Mouse (Mus musculus) limb, embryonic 15.5 days (tissue): ENCODE results near the gene Edn1. TPM values are rescaled to one million over a fixed set of nuclear protein-coding genes. Genes with fewer than 3 reads are reported as not detected.

Experiments used
- ATAC-seq: fragments of 200-750 bp; cut with Nextera tagmentation; 2 replicates; pipeline ENCODE4 v1.8.0; 2017; ENCODE audit warnings: low read depth, moderate TSS enrichment; ENCODE audit not compliant: insufficient number of reproducible peaks, low FRiP score, low TSS enrichment
- H3K27ac ChIP-seq: fragments of 300-500 bp; sonication (generic); 2 replicates; pipeline ENCODE4 v1.5.1; 2015; ENCODE audit warnings: moderate library complexity, mild to moderate bottlenecking, inconsistent platforms
- H3K27me3 ChIP-seq: fragments of 300-500 bp; sonication (generic); 2 replicates; pipeline ENCODE4 v1.6.1; 2015; ENCODE audit warnings: inconsistent platforms
- H3K36me3 ChIP-seq: fragments of 300-500 bp; sonication (generic); 2 replicates; pipeline ENCODE4 v1.6.1; 2015; ENCODE audit warnings: inconsistent platforms
- H3K4me1 ChIP-seq: fragments of 300-500 bp; sonication (generic); 2 replicates; pipeline ENCODE4 v1.6.1; 2015; ENCODE audit warnings: inconsistent platforms
- H3K4me2 ChIP-seq: fragments of 300-500 bp; sonication (generic); 2 replicates; pipeline ENCODE4 v1.6.1; 2015; ENCODE audit warnings: mild to moderate bottlenecking, inconsistent platforms
- H3K4me3 ChIP-seq: fragments of 300-500 bp; sonication (generic); 2 replicates; pipeline ENCODE4 v1.5.1; 2015; ENCODE audit warnings: mild to moderate bottlenecking, inconsistent platforms
- H3K9ac ChIP-seq: fragments of 300-500 bp; sonication (generic); 2 replicates; pipeline ENCODE4 v1.6.1; 2015; ENCODE audit warnings: inconsistent platforms
- H3K9me3 ChIP-seq: fragments of 300-500 bp; sonication (generic); 2 replicates; pipeline ENCODE4 v1.6.1; 2016; ENCODE audit warnings: inconsistent platforms
- WGBS: fragments of 180-500 bp; shearing (Covaris S2); methylation state at CpG from one replicate; pipeline ENCODE4 v1.1.7; 2015; 5-methylcytosine and 5-hydroxymethylcytosine counted together
- polyA plus RNA-seq: library from polyadenylated mRNA; unstranded; fragments of >200 nt; fragmentation: Nextera tagmentation; extraction: Ambion mirVana; gene quantifications from 2 replicates; pipeline ENCODE4 v1.2.1, GENCODE M21; 2015

The Edn1 gene
- polyA plus RNA-seq, 1 experiment from 2014 or later, result 5.9 TPM

DNA sequence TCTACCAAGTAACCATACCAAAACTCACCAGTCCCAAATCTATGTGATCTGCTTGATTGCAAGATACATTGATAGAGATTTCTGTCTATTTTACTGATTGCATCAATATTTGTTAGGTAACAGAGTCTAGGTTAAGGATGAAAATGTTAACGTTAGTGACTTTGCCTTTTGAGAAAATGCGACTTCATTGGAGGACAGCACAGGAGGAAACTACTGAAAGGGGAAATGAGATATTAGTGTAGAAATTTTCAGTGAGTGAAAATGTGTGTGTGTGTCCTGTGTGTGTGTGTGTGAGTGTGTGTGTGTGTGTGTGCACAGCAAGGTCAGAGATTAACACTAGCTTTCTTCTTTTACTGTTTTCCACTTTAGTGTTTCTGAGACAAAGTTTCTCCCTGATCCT is 29.8 kb downstream of the Edn1 start:
- H3K4me3 ChIP-seq, result no peak overlapping the region
- ATAC-seq, result no peak
- 86% methylated on average over 2 of the region's 2 CpGs for WGBS
- no peaks in the 10 kb centered on the region for H3K27me3 ChIP-seq
- no peak overlapping the region for H3K4me2 ChIP-seq
- no peaks in the 10 kb centered on the region for H3K4me1 ChIP-seq
- no peak overlapping the region for H3K9ac ChIP-seq
- H3K36me3 ChIP-seq, result no peaks in the 10 kb centered on the region
- no peak overlapping the region for H3K27ac ChIP-seq
- no peaks in the 10 kb centered on the region for H3K9me3 ChIP-seq

DNA sequence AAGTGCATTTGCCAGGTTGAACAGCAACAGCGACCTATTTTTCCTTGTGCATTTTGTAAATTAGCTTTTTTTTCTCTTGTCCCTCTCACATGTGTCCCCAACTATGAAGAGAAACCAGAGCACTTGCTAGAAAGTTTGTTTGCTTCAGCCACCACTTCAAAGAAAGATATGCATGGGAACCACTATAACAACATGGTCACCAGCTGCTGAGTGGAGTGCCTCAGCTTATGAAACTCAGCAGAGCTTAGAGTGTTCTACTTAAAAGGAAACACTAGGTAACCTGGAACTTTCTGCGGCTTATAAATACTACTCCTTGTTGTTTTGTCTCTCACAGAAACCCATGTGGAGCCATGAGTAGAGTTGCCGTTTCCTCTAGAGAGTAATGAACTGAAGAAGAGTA is 33.7 kb downstream of the Edn1 start:
- no peak overlapping the region for H3K9ac ChIP-seq

DNA sequence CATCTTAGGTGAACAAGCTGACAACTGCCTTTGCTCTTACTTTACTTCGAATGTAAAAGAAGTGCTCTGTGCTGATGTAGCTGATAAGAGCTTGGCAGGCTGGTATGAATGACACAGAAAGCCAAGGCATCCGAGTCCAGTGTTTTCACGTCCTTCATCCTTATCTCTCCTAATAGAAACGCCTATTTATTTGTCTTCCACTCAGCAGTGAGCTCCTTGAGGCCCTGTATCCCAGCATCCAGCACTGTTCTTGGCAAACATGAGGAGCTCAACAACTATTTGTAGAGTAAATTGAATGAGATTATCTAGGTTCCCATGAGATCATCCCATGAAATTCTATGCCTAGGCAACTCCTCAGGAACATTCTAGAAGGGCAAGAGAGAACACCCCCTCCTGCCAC is 35.1 kb downstream of the Edn1 start:
- no peak overlapping the region for H3K4me3 ChIP-seq
- 65% methylated on average over 4 of the region's 4 CpGs for WGBS
- H3K9me3 ChIP-seq, result no peaks in the 10 kb centered on the region
- H3K27me3 ChIP-seq, result no peaks in the 10 kb centered on the region
- no peak overlapping the region for H3K27ac ChIP-seq
- ATAC-seq, result no peak
- no peak overlapping the region for H3K9ac ChIP-seq
- H3K4me2 ChIP-seq, result no peak overlapping the region
- no peaks in the 10 kb centered on the region for H3K4me1 ChIP-seq
- no peaks in the 10 kb centered on the region for H3K36me3 ChIP-seq

More for the DNA sequence above, 33.7 kb downstream of the Edn1 start:
- Histone ChIP-seq H3K36me3 (no peaks in the 10 kb centered on the region), H3K4me2 (no peak overlapping the region), H3K4me3 (no peak overlapping the region), H3K27me3 (no peaks in the 10 kb centered on the region), H3K9me3 (no peaks in the 10 kb centered on the region), H3K4me1 (no peaks in the 10 kb centered on the region), H3K27ac (no peak overlapping the region)
- 82% methylated on average over 3 of the region's 3 CpGs for WGBS
- no peak for ATAC-seq

GRCm38 (mm10) chr13:42337072-42337471 is 35.8 kb downstream of the Edn1 start:
- Histone ChIP-seq H3K4me2 (no peak overlapping the region), H3K27me3 (no peaks in the 10 kb centered on the region), H3K4me1 (no peaks in the 10 kb centered on the region), H3K27ac (no peak overlapping the region), H3K4me3 (no peak overlapping the region), H3K9me3 (no peaks in the 10 kb centered on the region), H3K36me3 (no peaks in the 10 kb centered on the region), H3K9ac (no peak overlapping the region)
- 80% methylated on average over 2 of the region's 2 CpGs for WGBS
- no peak for ATAC-seq

DNA sequence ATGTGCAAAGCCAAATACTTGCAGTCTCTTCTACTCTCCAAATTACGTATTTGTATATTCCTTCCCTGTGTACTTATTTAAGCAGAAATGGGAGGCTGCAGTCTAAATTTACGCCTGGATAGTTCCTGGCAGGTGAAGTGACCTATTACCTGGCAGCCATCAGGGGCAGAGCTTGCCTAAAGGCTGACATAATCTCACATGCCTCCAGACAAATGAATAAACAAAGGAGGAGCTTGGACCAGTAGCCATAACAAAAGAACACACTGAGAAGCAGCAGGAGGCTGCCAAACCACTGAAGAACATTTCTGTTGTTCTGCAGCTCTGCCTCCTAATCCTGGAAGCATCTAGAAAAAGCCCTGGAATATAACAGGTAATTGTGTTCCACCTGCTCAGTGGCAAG is 38.2 kb downstream of the Edn1 start:
- H3K27me3 ChIP-seq, result no peaks in the 10 kb centered on the region
- no peaks in the 10 kb centered on the region for H3K36me3 ChIP-seq
- no peak overlapping the region for H3K27ac ChIP-seq
- ATAC-seq, result no peak
- no peak overlapping the region for H3K4me3 ChIP-seq
- WGBS, result 80% methylated on average over 2 of the region's 2 CpGs
- H3K9ac ChIP-seq, result no peak overlapping the region
- H3K4me2 ChIP-seq, result no peak overlapping the region
- no peaks in the 10 kb centered on the region for H3K9me3 ChIP-seq
- H3K4me1 ChIP-seq, result no peaks in the 10 kb centered on the region

DNA sequence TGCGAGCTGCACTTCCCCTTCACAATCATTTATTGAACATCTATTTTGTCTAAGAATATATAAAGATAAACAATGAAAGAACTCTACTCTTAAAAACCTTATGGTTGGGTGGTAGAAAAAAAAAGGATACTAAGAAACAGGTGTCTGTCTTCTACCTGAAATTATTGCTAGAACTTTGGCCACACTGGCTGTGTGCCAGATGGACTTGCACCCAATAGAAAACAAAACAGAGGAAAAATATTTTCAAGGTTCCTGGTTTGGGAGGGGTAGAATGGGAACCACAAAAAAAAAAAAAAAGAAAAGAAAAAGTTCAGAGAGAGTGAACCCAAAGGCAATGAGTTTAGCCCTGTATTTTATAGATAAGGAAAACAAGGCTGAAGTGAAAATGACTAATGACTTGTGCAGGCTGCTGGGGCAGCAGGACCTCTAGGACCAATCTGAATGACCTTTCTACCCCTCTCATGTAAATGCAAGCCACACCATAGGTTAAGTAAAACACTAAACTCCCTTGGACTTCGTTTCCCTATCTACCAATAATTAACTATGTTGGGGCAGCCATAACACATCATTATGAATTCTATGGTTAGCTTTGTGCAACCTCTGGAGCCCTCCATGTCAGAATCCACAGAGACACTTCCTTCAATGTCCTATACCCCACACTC is 40.7 kb downstream of the Edn1 start:
- H3K9ac ChIP-seq, result no peak overlapping the region
- no peaks in the 10 kb centered on the region for H3K27me3 ChIP-seq
- H3K27ac ChIP-seq, result no peak overlapping the region
- no peak for ATAC-seq
- no peak overlapping the region for H3K4me3 ChIP-seq
- 74% methylated on average over 2 of the region's 2 CpGs for WGBS
- H3K36me3 ChIP-seq, result no peaks in the 10 kb centered on the region
- H3K4me1 ChIP-seq, result no peaks in the 10 kb centered on the region
- H3K9me3 ChIP-seq, result no peaks in the 10 kb centered on the region
- no peak overlapping the region for H3K4me2 ChIP-seq

DNA sequence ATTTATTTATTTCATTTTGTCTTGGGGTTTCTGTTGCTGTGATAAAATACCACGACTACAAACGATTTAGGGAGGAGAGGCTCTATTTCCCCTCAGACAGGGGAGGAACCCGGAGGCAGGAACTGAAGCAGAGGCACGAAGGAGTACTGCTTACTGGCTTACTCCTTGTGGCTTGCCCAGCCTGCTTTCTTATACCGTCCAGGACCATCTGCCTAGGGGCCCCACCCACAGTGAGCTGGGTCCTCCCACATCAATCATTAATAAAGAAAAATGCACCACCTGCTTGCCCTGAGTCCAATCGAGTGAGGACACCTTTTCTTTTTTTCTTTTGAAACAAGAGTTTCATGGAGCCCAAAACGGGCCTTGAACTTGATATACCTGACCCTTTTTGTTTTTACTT is 44.2 kb downstream of the Edn1 start:
- 80% methylated on average over 7 of the region's 7 CpGs for WGBS
- H3K4me3 ChIP-seq, result no peak overlapping the region
- no peak overlapping the region for H3K27ac ChIP-seq
- H3K27me3 ChIP-seq, result no peaks in the 10 kb centered on the region
- H3K4me2 ChIP-seq, result no peak overlapping the region
- no peaks in the 10 kb centered on the region for H3K9me3 ChIP-seq
- ATAC-seq, result no peak
- H3K9ac ChIP-seq, result no peak overlapping the region
- no peaks in the 10 kb centered on the region for H3K4me1 ChIP-seq
- H3K36me3 ChIP-seq, result no peaks in the 10 kb centered on the region

- Histone ChIP-seq H3K27me3 (no peaks in the 10 kb centered on the region), H3K27ac (no peak overlapping the region), H3K4me3 (no peak overlapping the region)
Observed at GRCm38 (mm10) chr13:42346414-42346813, 45.1 kb downstream of the Edn1 start.

DNA sequence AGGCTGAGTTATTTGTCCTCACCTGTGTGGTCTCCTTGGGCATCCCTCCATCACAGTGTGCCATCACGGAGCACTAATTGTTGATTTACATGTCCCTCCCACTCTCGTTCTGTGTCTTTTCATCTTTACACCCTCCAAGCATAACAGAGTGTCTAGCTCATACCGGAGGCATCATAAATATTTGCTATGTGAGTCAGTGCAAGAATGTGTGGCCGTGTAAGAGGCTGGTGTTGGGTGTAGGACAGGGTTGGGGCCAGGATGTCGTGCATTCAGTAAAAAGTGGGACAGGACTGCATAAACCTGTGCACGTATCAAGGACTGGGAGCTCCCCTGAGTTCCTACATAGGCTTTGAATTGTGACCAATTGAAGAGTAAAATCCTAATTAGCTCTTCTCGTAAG is 50.4 kb downstream of the Edn1 start:
- 62% methylated on average over 7 of the region's 7 CpGs for WGBS
- H3K4me1 ChIP-seq, result peaks cover 5% of the 10 kb centered on the region; the same call in 1 of the 2 replicates
- no peak for ATAC-seq

More at GRCm38 (mm10) chr13:42346414-42346813, 45.1 kb downstream of the Edn1 start:
- ATAC-seq, result no peak
- Histone ChIP-seq H3K9me3 (no peaks in the 10 kb centered on the region), H3K36me3 (no peaks in the 10 kb centered on the region), H3K9ac (no peak overlapping the region), H3K4me2 (no peak overlapping the region), H3K4me1 (no peaks in the 10 kb centered on the region)
- WGBS, result 40% methylated on average over 7 of the region's 7 CpGs

More for the DNA sequence above, 50.4 kb downstream of the Edn1 start:
- Histone ChIP-seq H3K27ac (no peak overlapping the region), H3K9me3 (no peaks in the 10 kb centered on the region), H3K36me3 (no peaks in the 10 kb centered on the region), H3K4me2 (no peak overlapping the region), H3K27me3 (no peaks in the 10 kb centered on the region), H3K9ac (no peak overlapping the region), H3K4me3 (no peak overlapping the region)

Other genes with a start within 250 kb of the Edn1 start
- gene Hivep1, start 249.5 kb upstream of the Edn1 start, polyA plus RNA-seq, result 10.5 and 13.1 TPM in 2 replicates